Mouse (Mus musculus) heart, embryonic 14.5 days (tissue): ENCODE measurements at regions not wholly inside any gene's neighbourhood (a gene's known extent, or its start where the extent isn't known, plus 50 kb on each side); places are given as distances from the start of the nearest gene placed in this dataset.

Source experiments
- ATAC-seq: fragments of 200-750 bp; cut with Nextera tagmentation; 2 replicates; pipeline ENCODE4 v1.8.0; 2017; ENCODE audit warnings: low read depth, moderate TSS enrichment; ENCODE audit not compliant: insufficient number of reproducible peaks, insufficient read depth, low FRiP score
- H3K27ac ChIP-seq, 2 experiments: fragments of 200-500 bp in 1 of 2; fragments of 300-500 bp in 1 of 2; sonication (generic) in 1 of 2; replicated peaks in 1 of 2; 2 replicates each; pipeline ENCODE4 v1.5.1; 2012 to 2014; ENCODE audit warnings: low read depth in 2 of 2, low read length in 2 of 2, control low read depth in 1 of 2, mild to moderate bottlenecking in 1 of 2, mixed read lengths in 1 of 2; ENCODE audit not compliant: control insufficient read depth in 1 of 2, insufficient read depth in 1 of 2
- H3K27me3 ChIP-seq: fragments of 300-500 bp; sonication (generic); 2 replicates; pipeline ENCODE4 v1.6.1; 2014; ENCODE audit warnings: mild to moderate bottlenecking, low read length, control low read depth; ENCODE audit not compliant: control insufficient read depth, insufficient read depth
- H3K36me3 ChIP-seq: fragments of 300-500 bp; sonication (generic); 2 replicates; pipeline ENCODE4 v1.6.1; 2014; ENCODE audit warnings: mild to moderate bottlenecking, control low read depth, low read length, mixed read lengths; ENCODE audit not compliant: control insufficient read depth, insufficient read depth
- H3K4me1 ChIP-seq, 2 experiments: fragments of 200-500 bp in 1 of 2; fragments of 300-500 bp in 1 of 2; sonication (generic) in 1 of 2; 2 replicates each; pipeline ENCODE4 v1.6.1; 2012 to 2014; ENCODE audit warnings: low read length in 2 of 2, control low read depth in 1 of 2, mixed read lengths in 1 of 2; ENCODE audit not compliant: control insufficient read depth in 2 of 2, insufficient read depth in 2 of 2
- H3K4me2 ChIP-seq: fragments of 300-500 bp; sonication (generic); 2 replicates; pipeline ENCODE4 v1.6.1; 2014; ENCODE audit warnings: mild to moderate bottlenecking, low read length
- H3K4me3 ChIP-seq, 2 experiments: fragments of 200-500 bp in 1 of 2; fragments of 300-500 bp in 1 of 2; sonication (generic) in 1 of 2; 2 replicates each; pipeline ENCODE4 v1.5.1; 2012 to 2014; ENCODE audit warnings: low read length in 2 of 2, mild to moderate bottlenecking in 2 of 2, control low read depth in 1 of 2, low read depth in 1 of 2, moderate library complexity in 1 of 2; ENCODE audit not compliant: control insufficient read depth in 1 of 2, insufficient read depth in 1 of 2
- H3K9ac ChIP-seq: fragments of 300-500 bp; sonication (generic); 2 replicates; pipeline ENCODE4 v1.6.1; 2014; ENCODE audit warnings: mild to moderate bottlenecking, low read length
- H3K9me3 ChIP-seq: fragments of 300-500 bp; sonication (generic); 2 replicates; pipeline ENCODE4 v1.6.1; 2016; ENCODE audit warnings: low read length, control low read depth; ENCODE audit not compliant: control insufficient read depth
- WGBS: fragments of 180-500 bp; shearing (Covaris S2); extraction: QIAGEN DNeasy Blood & Tissue Kit; methylation state at CpG from one replicate; pipeline ENCODE4 v1.1.7; 2014; 5-methylcytosine and 5-hydroxymethylcytosine counted together

- Histone ChIP-seq H3K4me3 (no peak overlapping the region), H3K36me3 (no peaks in the 10 kb centered on the region), H3K27ac (no peak overlapping the region), H3K9me3 (no peaks in the 10 kb centered on the region), H3K4me2 (no peak overlapping the region; the same call in 1 of the 2 replicates), H3K4me1 (peaks cover 2 to 4% of the 10 kb centered on the region in 2 experiments; a peak in 2 of 4 replicates), H3K27me3 (no peaks in the 10 kb centered on the region), H3K9ac (no peak overlapping the region)
- no peak for ATAC-seq
- WGBS = 25% methylated on average over 4 of the region's 4 CpGs
Observed at GRCm38 (mm10) chr13:85476274-85476846, 187.4 kb upstream of the Rasa1 start.

GRCm38 (mm10) chr13:85471340-85471739 is 182.4 kb upstream of the Rasa1 start:
- no peaks in the 10 kb centered on the region for H3K36me3 ChIP-seq

GRCm38 (mm10) chr13:85459387-85459786 is 170.5 kb upstream of the Rasa1 start:
- Histone ChIP-seq H3K9me3 (no peaks in the 10 kb centered on the region), H3K4me3 (no peak overlapping the region), H3K4me2 (no peak overlapping the region), H3K27ac (no peak overlapping the region), H3K9ac (no peak overlapping the region), H3K36me3 (no peaks in the 10 kb centered on the region), H3K4me1 (no peaks in the 10 kb centered on the region), H3K27me3 (no peaks in the 10 kb centered on the region)
- 84% methylated on average over 3 of the region's 3 CpGs for WGBS
- no peak for ATAC-seq

More at GRCm38 (mm10) chr13:85471340-85471739, 182.4 kb upstream of the Rasa1 start:
- Histone ChIP-seq H3K4me2 (no peak overlapping the region), H3K27ac (no peak overlapping the region), H3K9ac (no peak overlapping the region), H3K4me1 (peaks cover under 1 to 2% of the 10 kb centered on the region in 2 experiments; a peak in 2 of 4 replicates), H3K9me3 (no peaks in the 10 kb centered on the region), H3K4me3 (no peak overlapping the region), H3K27me3 (no peaks in the 10 kb centered on the region)
- WGBS = 77% methylated on average over 5 of the region's 5 CpGs
- no peak for ATAC-seq

- Histone ChIP-seq H3K9me3 (no peaks in the 10 kb centered on the region), H3K27me3 (no peaks in the 10 kb centered on the region), H3K4me1 (no peaks in the 10 kb centered on the region), H3K27ac (no peak overlapping the region), H3K4me3 (no peak overlapping the region), H3K9ac (no peak overlapping the region), H3K36me3 (no peaks in the 10 kb centered on the region), H3K4me2 (no peak overlapping the region)
- no peak for ATAC-seq
Observed at GRCm38 (mm10) chr13:85458611-85459010, 169.7 kb upstream of the Rasa1 start.

GRCm38 (mm10) chr13:85439581-85439980 is 150.7 kb upstream of the Rasa1 start:
- WGBS = 96% methylated on average over 1 of the region's 1 CpGs
- Histone ChIP-seq H3K36me3 (no peaks in the 10 kb centered on the region), H3K27ac (no peak overlapping the region; a peak in 1 of 4 replicates), H3K27me3 (no peaks in the 10 kb centered on the region), H3K4me3 (no peak overlapping the region), H3K9ac (no peak overlapping the region), H3K4me2 (no peak overlapping the region), H3K9me3 (no peaks in the 10 kb centered on the region), H3K4me1 (peaks cover 0 to 8% of the 10 kb centered on the region in 2 experiments; a peak in 3 of 4 replicates)
- ATAC-seq = no peak

- Histone ChIP-seq H3K27me3 (no peaks in the 10 kb centered on the region), H3K9ac (no peak overlapping the region), H3K4me3 (no peak overlapping the region), H3K4me1 (peaks cover 0 to 5% of the 10 kb centered on the region in 2 experiments; a peak in 2 of 4 replicates), H3K4me2 (peak overlapping the region; percentile 29; the same call in 1 of the 2 replicates), H3K27ac (peak overlapping the region in 1 of 2 experiments; percentile 65; a peak in 2 of 4 replicates), H3K36me3 (no peaks in the 10 kb centered on the region), H3K9me3 (no peaks in the 10 kb centered on the region)
- no peak; the same call in 1 of the 2 replicates for ATAC-seq
Observed at GRCm38 (mm10) chr13:85437875-85438274, 148.9 kb upstream of the Rasa1 start.

- Histone ChIP-seq H3K9me3 (no peaks in the 10 kb centered on the region), H3K27me3 (no peaks in the 10 kb centered on the region), H3K36me3 (no peaks in the 10 kb centered on the region), H3K27ac (no peak overlapping the region), H3K4me2 (no peak overlapping the region), H3K4me3 (no peak overlapping the region), H3K9ac (no peak overlapping the region), H3K4me1 (peaks cover 0 to 5% of the 10 kb centered on the region in 2 experiments; a peak in 2 of 4 replicates)
- ATAC-seq = no peak
- WGBS = 80% methylated on average over 4 of the region's 4 CpGs
Observed at GRCm38 (mm10) chr13:85437009-85437408, 148.1 kb upstream of the Rasa1 start.

GRCm38 (mm10) chr13:85436254-85436653 is 147.3 kb upstream of the Rasa1 start:
- WGBS = 74% methylated on average over 1 of the region's 1 CpGs

More at GRCm38 (mm10) chr13:85436254-85436653, 147.3 kb upstream of the Rasa1 start:
- peaks cover 0 to 5% of the 10 kb centered on the region in 2 experiments; a peak in 2 of 4 replicates for H3K4me1 ChIP-seq
- no peaks in the 10 kb centered on the region for H3K27me3 ChIP-seq
- no peaks in the 10 kb centered on the region for H3K9me3 ChIP-seq
- no peak overlapping the region for H3K4me2 ChIP-seq
- no peak overlapping the region for H3K9ac ChIP-seq
- H3K36me3 ChIP-seq = no peaks in the 10 kb centered on the region
- H3K27ac ChIP-seq = no peak overlapping the region
- no peak for ATAC-seq
- H3K4me3 ChIP-seq = no peak overlapping the region
